Mouse (Mus musculus) forebrain, embryonic 11.5 days (tissue): Measurements from ENCODE around the gene Bnc2. TPM values are rescaled to one million over a fixed set of nuclear protein-coding genes. Genes with fewer than 3 reads are reported as not detected.

Experiments
- ATAC-seq: fragments of 200-750 bp; cut with Nextera tagmentation; replicated peaks from 2 replicates; pipeline ENCODE4 v1.8.0; 2017; ENCODE audit warnings: moderate TSS enrichment; ENCODE audit not compliant: low FRiP score
- DNase-seq: peaks from one replicate; pipeline ENCODE4 v3.0.0-alpha.2; 2017; ENCODE audit warnings: low spot score
- H3K27ac ChIP-seq: fragments of 300-500 bp; sonication (generic); 2 replicates; pipeline ENCODE4 v1.5.1; 2014; ENCODE audit warnings: low read depth, low read length
- H3K27me3 ChIP-seq: fragments of 300-500 bp; sonication (generic); 2 replicates; pipeline ENCODE4 v1.6.1; 2014; ENCODE audit warnings: mild to moderate bottlenecking, low read length, mixed read lengths; ENCODE audit not compliant: control insufficient read depth, insufficient read depth
- H3K36me3 ChIP-seq: fragments of 300-500 bp; sonication (generic); 2 replicates; pipeline ENCODE4 v1.6.1; 2014; ENCODE audit warnings: mild to moderate bottlenecking, low read length, moderate library complexity, mixed read lengths; ENCODE audit not compliant: control insufficient read depth, insufficient read depth
- H3K4me1 ChIP-seq: fragments of 300-500 bp; sonication (generic); replicated peaks from 2 replicates; pipeline ENCODE4 v1.6.1; 2014; ENCODE audit warnings: low read length, mixed read lengths; ENCODE audit not compliant: control insufficient read depth, insufficient read depth
- H3K4me2 ChIP-seq: fragments of 300-500 bp; sonication (generic); 2 replicates; pipeline ENCODE4 v1.6.1; 2014; ENCODE audit warnings: low read depth, mild to moderate bottlenecking, low read length, moderate library complexity, mixed read lengths; ENCODE audit not compliant: severe bottlenecking
- H3K4me3 ChIP-seq: fragments of 300-500 bp; sonication (generic); 2 replicates; pipeline ENCODE4 v1.5.1; 2014; ENCODE audit warnings: low read depth, low read length
- H3K9ac ChIP-seq: fragments of 300-500 bp; sonication (generic); 2 replicates; pipeline ENCODE4 v1.6.1; 2014; ENCODE audit warnings: low read length
- H3K9me3 ChIP-seq: fragments of 300-500 bp; sonication (generic); 2 replicates; pipeline ENCODE4 v1.6.1; 2016; ENCODE audit warnings: low read length, mixed read lengths; ENCODE audit not compliant: control insufficient read depth
- WGBS: fragments of 180-500 bp; shearing (Covaris S2); extraction: QIAGEN DNeasy Blood & Tissue Kit; methylation state at CpG from one replicate; pipeline ENCODE4 v1.1.7; 2014; 5-methylcytosine and 5-hydroxymethylcytosine counted together
- polyA plus RNA-seq: library from polyadenylated mRNA; unstranded; fragments of >200 nt; fragmentation: Nextera tagmentation; extraction: Ambion mirVana; gene quantifications from 2 replicates; pipeline ENCODE4 v1.2.1, GENCODE M21; 2014

Bnc2 gene
- polyA plus RNA-seq, 1 experiment from 2014 or later: 7.5 TPM

DNA sequence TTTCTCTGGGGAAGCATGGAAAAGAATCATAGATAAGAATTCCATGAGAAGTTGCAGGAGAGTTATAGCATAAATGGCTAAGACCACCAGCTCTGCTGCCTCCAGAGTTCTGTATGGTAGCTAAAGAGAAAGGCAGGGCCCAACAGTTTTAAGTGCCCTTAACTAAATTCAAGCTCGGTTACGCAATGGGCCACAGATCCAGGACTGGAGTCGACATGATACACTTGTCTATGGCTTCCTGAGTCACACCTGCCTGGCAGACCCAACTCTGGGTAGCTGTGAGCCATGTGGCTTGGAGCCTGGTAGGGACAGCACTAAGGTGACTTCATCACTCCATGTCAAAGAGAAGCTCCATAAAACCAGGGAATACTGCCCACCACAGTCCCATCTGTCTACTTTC, 53.3 kb downstream of the Bnc2 start:
- Histone ChIP-seq H3K27me3 (no peaks in the 10 kb centered on the region), H3K9ac (no peak overlapping the region), H3K27ac (no peak overlapping the region), H3K9me3 (no peaks in the 10 kb centered on the region), H3K4me3 (no peak overlapping the region), H3K4me2 (no peak overlapping the region), H3K36me3 (no peaks in the 10 kb centered on the region), H3K4me1 (no peaks in the 10 kb centered on the region)
- WGBS: 92% methylated on average over 3 of the region's 3 CpGs
- no peak for DNase-seq
- no peak for ATAC-seq

DNA sequence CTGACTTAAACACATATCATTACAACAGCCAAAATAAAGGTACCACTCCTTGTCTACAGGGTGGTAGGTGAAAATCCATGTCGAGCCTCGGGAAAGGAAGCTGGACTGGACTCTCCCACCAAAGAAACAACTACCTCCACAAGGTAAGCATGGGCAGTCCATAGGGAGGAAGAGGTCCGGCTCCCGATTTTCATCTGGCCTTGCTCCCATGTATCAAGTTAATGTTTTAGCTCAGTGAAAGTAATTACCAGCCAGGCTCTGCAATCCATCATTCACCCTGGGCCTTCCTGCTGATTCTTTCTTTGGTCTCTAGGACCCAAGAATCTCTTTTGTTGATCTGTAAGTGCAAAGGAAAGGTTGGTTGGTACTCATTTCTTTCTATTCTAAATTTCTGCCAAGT, 65.2 kb downstream of the Bnc2 start:
- H3K9ac ChIP-seq: no peak overlapping the region
- H3K27ac ChIP-seq: no peak overlapping the region
- DNase-seq (no peak), ATAC-seq (no peak)
- no peaks in the 10 kb centered on the region for H3K9me3 ChIP-seq
- 87% methylated on average over 4 of the region's 4 CpGs for WGBS
- H3K4me3 ChIP-seq: no peak overlapping the region
- no peaks in the 10 kb centered on the region for H3K36me3 ChIP-seq
- H3K4me1 ChIP-seq: no peaks in the 10 kb centered on the region
- H3K27me3 ChIP-seq: no peaks in the 10 kb centered on the region
- H3K4me2 ChIP-seq: no peak overlapping the region

DNA sequence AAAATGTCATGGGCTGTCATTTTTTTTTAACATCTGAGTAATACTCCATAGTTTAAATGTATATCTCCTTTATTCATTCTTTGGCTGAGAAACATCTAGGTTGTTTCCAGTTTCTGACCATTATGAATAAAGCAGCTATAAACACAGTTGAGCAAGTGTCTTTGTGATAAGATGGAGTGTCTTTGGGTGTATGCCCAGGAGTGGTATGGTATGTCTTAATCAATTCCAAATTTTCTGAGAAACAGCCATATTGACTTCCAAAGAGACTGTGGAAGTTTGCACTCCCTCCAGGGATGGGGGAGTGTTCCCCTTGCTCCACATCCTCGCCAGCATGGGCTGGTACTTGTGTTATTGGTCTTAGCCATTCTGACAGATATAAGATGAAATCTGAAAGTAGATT, 70.6 kb downstream of the Bnc2 start:
- WGBS: 84% methylated on average over 1 of the region's 1 CpGs
- Histone ChIP-seq H3K4me3 (no peak overlapping the region), H3K27ac (no peak overlapping the region), H3K4me1 (no peaks in the 10 kb centered on the region), H3K9ac (no peak overlapping the region), H3K27me3 (no peaks in the 10 kb centered on the region), H3K36me3 (no peaks in the 10 kb centered on the region), H3K9me3 (no peaks in the 10 kb centered on the region), H3K4me2 (no peak overlapping the region)
- ATAC-seq: no peak
- no peak for DNase-seq

DNA sequence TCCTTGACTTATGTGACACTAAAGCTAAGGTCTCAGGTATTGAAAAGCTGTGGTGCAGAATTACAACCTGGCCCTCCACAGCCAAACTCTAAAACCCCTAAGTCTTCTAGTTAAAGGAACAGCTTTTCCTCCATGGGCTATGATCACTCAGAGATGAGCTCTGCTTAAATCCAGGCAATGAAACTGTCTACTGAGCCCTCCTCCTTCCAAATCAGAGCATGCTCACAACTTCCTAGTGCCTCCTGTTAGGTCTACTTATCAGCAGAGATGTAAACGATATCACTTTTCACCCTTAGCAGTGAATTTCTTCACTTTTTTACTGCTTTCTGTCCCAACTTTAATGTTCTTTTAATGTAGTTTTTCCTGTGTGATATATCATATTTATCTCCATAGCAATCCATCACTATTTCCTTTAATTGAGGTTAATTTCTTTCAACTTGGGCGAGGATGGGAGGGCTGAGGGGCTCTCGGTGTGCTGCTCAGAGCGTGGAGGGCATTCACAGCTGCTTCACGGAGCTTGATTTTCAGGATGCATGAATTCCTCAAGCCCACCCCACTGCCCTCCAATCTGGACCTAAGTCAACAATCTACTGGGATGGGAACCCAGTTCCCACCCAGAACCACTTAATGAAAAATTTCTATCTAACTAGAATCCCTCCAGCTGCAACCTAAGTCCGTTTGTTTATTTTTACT, 94.7 kb downstream of the Bnc2 start:
- DNase-seq: no peak
- 73% methylated on average over 6 of the region's 6 CpGs for WGBS
- Histone ChIP-seq H3K36me3 (no peaks in the 10 kb centered on the region), H3K4me1 (no peaks in the 10 kb centered on the region), H3K27ac (no peak overlapping the region), H3K9ac (no peak overlapping the region), H3K9me3 (no peaks in the 10 kb centered on the region), H3K4me2 (no peak overlapping the region), H3K4me3 (no peak overlapping the region), H3K27me3 (no peaks in the 10 kb centered on the region)
- no peak for ATAC-seq

DNA sequence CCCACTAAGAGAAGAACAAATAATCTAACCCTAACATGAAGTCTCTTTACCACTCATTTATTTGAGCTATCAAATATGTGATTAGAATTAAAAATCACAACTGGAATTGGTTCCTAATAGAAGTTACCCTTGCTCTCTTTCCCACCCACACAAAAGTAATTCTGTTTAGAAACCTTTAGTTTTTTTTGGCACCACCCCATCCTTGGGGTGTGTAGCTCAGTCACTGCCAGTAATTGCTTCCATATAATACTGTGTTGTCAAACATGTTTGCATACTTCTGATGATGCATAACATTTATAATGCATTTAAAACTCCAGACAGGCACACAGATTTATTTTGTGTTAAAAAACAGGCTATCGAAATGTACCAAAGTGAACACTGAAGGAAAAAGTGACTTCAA, 96.8 kb downstream of the Bnc2 start:
- no peaks in the 10 kb centered on the region for H3K27me3 ChIP-seq
- H3K9me3 ChIP-seq: no peaks in the 10 kb centered on the region
- no peak overlapping the region for H3K4me2 ChIP-seq
- no peak overlapping the region for H3K27ac ChIP-seq
- no peak overlapping the region for H3K9ac ChIP-seq
- no peak for ATAC-seq
- H3K36me3 ChIP-seq: no peaks in the 10 kb centered on the region
- no peaks in the 10 kb centered on the region for H3K4me1 ChIP-seq
- no peak for DNase-seq
- no peak overlapping the region for H3K4me3 ChIP-seq
- WGBS: 94% methylated on average over 1 of the region's 1 CpGs

DNA sequence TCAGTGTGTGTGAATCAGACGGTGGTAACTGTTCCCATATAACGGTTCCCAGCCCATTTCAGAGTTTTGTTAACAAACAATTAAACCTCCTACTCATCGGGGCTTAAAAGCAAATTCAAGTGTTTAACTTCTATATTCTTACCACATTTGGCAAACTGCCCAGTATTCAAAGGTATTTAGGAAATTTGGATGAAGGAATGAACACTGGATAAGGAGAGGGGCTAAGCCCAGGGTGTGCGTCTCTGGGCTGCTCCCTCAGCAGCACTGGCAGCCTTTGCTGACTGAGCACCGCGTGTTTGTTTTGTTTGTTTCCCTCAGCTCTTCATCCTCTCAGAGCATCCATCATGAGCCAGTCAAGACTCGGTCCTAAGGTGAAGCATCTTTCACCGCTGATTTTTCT, 109.0 kb downstream of the Bnc2 start:
- no peak overlapping the region for H3K9ac ChIP-seq
- H3K4me1 ChIP-seq: no peaks in the 10 kb centered on the region
- H3K4me2 ChIP-seq: no peak overlapping the region
- H3K36me3 ChIP-seq: no peaks in the 10 kb centered on the region
- ATAC-seq (no peak), DNase-seq (no peak)
- no peaks in the 10 kb centered on the region for H3K27me3 ChIP-seq
- H3K4me3 ChIP-seq: no peak overlapping the region
- H3K27ac ChIP-seq: no peak overlapping the region
- WGBS: 67% methylated on average over 8 of the region's 8 CpGs
- no peaks in the 10 kb centered on the region for H3K9me3 ChIP-seq

DNA sequence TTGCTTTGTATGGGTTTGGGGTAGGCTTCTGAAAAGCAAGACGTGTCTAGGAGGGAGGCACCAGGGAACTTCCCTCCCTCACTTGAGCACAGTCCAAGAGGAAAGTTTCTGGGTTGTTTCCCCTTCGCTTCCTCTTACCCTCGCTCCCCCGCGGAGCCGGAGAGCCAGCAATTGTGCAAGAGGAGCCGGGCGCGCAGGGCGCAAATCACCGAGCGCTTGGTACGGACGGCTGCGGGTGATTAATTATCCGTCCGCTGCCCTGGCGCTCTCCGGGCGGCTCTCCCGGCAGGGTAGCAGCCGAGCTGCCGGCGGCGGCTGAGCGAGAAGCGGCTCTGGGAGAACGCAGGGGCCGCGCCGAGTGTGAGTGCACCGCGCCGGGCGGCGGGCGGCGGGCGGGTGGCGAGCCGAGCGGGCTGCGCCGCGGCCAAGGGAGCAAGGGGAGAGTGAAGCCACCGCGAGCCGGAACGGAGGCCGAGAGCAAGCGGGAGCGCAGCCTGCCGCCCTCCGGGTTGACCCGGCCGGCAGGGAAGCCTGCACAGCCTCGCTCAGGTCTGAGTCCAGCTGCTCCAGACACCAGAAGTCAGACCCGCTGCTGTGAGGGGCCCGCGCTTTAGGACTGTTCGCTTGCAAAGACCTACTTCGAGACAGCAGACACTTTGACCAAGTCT, 129.7 kb downstream of the Bnc2 start:
- DNase-seq: peak; percentile 83
- H3K4me2 ChIP-seq: peak overlapping the region; percentile 89
- H3K27ac ChIP-seq: 0 out of 2 replicates have a peak overlapping the region, but pooled peaks have one; percentile 18
- no peaks in the 10 kb centered on the region; the same call in 1 of the 2 replicates for H3K4me1 ChIP-seq
- H3K36me3 ChIP-seq: no peaks in the 10 kb centered on the region
- H3K4me3 ChIP-seq: peak overlapping the region; percentile 52
- H3K27me3 ChIP-seq: peaks cover 18% of the 10 kb centered on the region; the same call in 1 of the 2 replicates
- H3K9me3 ChIP-seq: no peaks in the 10 kb centered on the region
- peak overlapping the region; percentile 75 for H3K9ac ChIP-seq
- WGBS: under 1% methylated on average over 59 of the region's 62 CpGs
- peak; percentile 84 for ATAC-seq

DNA sequence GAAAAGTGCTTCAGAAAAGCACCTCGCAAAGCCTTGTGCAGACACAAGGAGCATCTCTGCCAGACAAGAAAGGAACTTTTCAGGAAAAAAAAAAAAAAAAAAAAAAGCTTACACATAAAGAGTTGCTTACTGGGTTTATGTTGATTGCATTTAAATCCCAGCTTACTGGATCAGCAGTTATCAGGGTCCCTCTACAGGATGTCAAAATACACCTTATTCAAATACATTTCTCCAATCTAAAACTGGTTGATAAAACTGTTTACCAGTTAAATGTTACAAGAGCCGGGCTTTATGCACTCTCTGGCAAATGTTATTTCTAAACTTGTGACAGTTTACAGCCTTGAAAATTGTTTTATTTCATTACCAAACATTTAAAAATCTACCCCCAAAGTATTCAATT, 130.4 kb downstream of the Bnc2 start:
- H3K4me2 ChIP-seq: no peak overlapping the region
- H3K4me3 ChIP-seq: no peak overlapping the region
- no peak for DNase-seq
- H3K9ac ChIP-seq: no peak overlapping the region
- no peak for ATAC-seq
- no peaks in the 10 kb centered on the region for H3K9me3 ChIP-seq
- H3K27ac ChIP-seq: no peak overlapping the region
- H3K4me1 ChIP-seq: no peaks in the 10 kb centered on the region; the same call in 1 of the 2 replicates
- peaks cover 17% of the 10 kb centered on the region; the same call in 1 of the 2 replicates for H3K27me3 ChIP-seq
- no peaks in the 10 kb centered on the region for H3K36me3 ChIP-seq
- 30% methylated on average over 2 of the region's 2 CpGs for WGBS

DNA sequence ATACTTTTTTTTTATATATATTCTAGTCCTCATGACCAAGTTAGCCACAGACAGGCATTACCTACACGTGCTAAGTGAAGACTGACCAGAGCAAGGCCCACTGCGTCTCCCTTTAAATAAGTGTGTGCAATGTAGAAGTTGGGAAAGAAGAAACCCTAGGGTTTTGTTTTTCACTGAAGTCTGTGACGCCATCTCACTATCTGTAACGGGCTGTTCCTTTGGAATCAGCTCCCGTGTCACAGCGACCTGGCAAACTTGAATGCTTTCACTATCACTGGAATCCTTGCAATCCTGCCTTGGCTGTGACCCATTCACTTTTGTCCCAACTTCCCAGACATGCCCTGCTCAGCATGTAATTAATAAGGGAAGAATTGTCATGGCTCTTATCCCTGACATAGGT, 134.5 kb downstream of the Bnc2 start:
- Histone ChIP-seq H3K4me3 (no peak overlapping the region), H3K27ac (no peak overlapping the region), H3K27me3 (peaks cover 7% of the 10 kb centered on the region; the same call in 1 of the 2 replicates), H3K4me1 (no peaks in the 10 kb centered on the region), H3K4me2 (no peak overlapping the region), H3K36me3 (no peaks in the 10 kb centered on the region), H3K9me3 (no peaks in the 10 kb centered on the region), H3K9ac (no peak overlapping the region)
- WGBS: 81% methylated on average over 6 of the region's 6 CpGs
- DNase-seq (no peak), ATAC-seq (no peak)
